Mouse (Mus musculus): ENCODE measurements around the gene Gm3250. TPM values are rescaled to one million over a fixed set of nuclear protein-coding genes. Genes with fewer than 3 reads are reported as not detected.
"Not testable (repeated sequence)": the region's sequence is repeated elsewhere in the genome, so short reads cannot be mapped to it uniquely, and the experiment has no call there.

The Gm3250 gene
- polyA plus RNA-seq, 1 experiment from 2014 or later = not detected

DNA sequence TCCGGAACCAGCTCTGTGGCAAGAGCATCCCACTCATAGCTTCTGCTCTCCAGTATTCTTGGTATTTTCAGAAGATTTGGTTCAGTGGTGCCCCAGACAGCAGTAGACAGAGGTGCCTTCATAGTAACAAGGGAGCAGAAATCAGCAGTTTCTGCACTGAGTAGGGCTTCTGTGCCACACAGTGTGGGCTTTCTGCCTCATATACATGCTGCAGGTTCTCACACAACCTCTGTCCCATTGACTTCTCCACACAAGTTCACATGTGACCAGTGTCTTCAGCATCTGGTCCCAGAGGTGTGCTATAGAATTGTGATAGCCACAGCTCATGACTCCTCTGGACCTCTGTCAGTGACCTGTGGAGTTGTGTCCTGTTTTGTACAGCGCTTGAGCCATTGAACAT lies 6.3 kb upstream of the Gm3250 start:
- Histone ChIP-seq H3K27me3 (replicated peaks) (no peaks in the 10 kb centered on the region), H3K9me3 (replicated peaks) (no peaks in the 10 kb centered on the region), H3K9ac (replicated peaks) (no peak overlapping the region), H3K27ac (replicated peaks) (no peak overlapping the region), H3K4me2 (no peak overlapping the region), H3K4me1 (no peaks in the 10 kb centered on the region), H3K36me3 (no peaks in the 10 kb centered on the region), H3K4me3 (replicated peaks) (no peak overlapping the region)
- WGBS = 71% methylated on average over 2 of the region's 2 CpGs
- no peak for ATAC-seq (ENCODE audit: low FRiP score)

- not testable (repeated sequence) for H3K9me3 ChIP-seq (replicated peaks); ATAC-seq (ENCODE audit: low FRiP score)
- WGBS = 29% methylated on average over 1 of the region's 1 CpGs
Observed at GRCm38 (mm10) chr10:77787876-77788275, 5.5 kb upstream of the Gm3250 start, which contains the start of gene Gm7137. TSS of gene Gm7137 (minus strand) at chr10:77788200.

GRCm38 (mm10) chr10:77783396-77783795 lies 1.1 kb upstream of the Gm3250 start:
- not testable (repeated sequence) for H3K27ac ChIP-seq (replicated peaks); ATAC-seq (ENCODE audit: low FRiP score); H3K36me3 ChIP-seq; H3K4me2 ChIP-seq; H3K4me3 ChIP-seq (replicated peaks); H3K9me3 ChIP-seq (replicated peaks); H3K4me1 ChIP-seq; H3K9ac ChIP-seq (replicated peaks); H3K27me3 ChIP-seq (replicated peaks)
- WGBS = 92% methylated on average over 3 of the region's 3 CpGs

More at GRCm38 (mm10) chr10:77787876-77788275, 5.5 kb upstream of the Gm3250 start, which contains the start of gene Gm7137:
- not testable (repeated sequence) for H3K4me1 ChIP-seq; H3K4me2 ChIP-seq; H3K9ac ChIP-seq (replicated peaks); H3K36me3 ChIP-seq; H3K27ac ChIP-seq (replicated peaks); H3K4me3 ChIP-seq (replicated peaks); H3K27me3 ChIP-seq (replicated peaks)

DNA sequence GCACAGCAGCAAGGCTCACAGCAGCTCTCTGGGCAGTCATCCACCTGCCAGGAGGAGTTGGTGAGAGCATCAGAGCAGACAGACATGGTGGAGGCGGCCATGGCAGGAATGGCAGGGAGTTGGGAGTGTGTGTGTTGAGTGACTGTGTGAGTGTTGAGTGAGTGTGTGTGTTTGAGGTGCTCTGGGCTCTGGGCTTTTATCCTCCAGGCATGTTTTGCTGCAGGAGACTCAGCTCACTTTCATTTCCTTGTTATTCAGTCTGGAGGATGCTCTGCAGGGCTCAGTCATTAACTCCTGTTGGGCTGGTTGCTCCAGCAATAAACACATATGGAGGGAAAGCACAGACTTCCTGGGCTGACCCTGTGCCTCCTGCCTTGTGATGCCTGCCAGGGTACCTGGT lies 5.5 kb downstream of the Gm3250 start, which contains the start of gene Gm7138:
TSS of gene Gm7138 (minus strand) at position 101 of the 400 bp plus-strand sequence.
- H3K27me3 ChIP-seq (replicated peaks); H3K4me3 ChIP-seq (replicated peaks); ATAC-seq (ENCODE audit: low FRiP score); H3K4me2 ChIP-seq; H3K27ac ChIP-seq (replicated peaks); H3K9me3 ChIP-seq (replicated peaks); H3K4me1 ChIP-seq; H3K9ac ChIP-seq (replicated peaks); H3K36me3 ChIP-seq: not testable (repeated sequence)
- 83% methylated on average over 1 of the region's 1 CpGs for WGBS

GRCm38 (mm10) chr10:77772142-77772541 lies 10.2 kb downstream of the Gm3250 start:
- not testable (repeated sequence) for H3K4me1 ChIP-seq; H3K27ac ChIP-seq (replicated peaks); H3K4me3 ChIP-seq (replicated peaks); H3K9ac ChIP-seq (replicated peaks); H3K27me3 ChIP-seq (replicated peaks); ATAC-seq (ENCODE audit: low FRiP score); H3K4me2 ChIP-seq; H3K9me3 ChIP-seq (replicated peaks); H3K36me3 ChIP-seq
- 87% methylated on average over 3 of the region's 3 CpGs for WGBS

DNA sequence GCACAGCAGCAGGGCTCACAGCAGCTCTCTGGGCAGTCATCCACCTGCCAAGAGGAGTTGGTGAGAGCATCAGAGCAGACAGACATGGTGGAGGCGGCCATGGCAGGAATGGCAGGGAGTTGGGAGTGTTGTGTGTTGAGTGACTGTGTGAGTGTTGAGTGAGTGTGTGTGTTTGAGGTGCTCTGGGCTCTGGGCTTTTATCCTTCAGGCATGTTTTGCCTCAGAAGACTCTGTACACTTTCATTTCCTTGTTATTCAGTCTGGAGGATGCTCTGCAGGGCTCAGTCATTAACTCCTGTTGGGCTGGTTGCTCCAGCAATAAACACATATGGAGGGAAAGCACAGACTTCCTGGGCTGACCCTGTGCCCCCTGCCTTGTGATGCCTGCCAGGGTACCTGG lies 11.1 kb downstream of the Gm3250 start, which contains the start of gene Gm3238:
TSS of gene Gm3238 (minus strand) at position 101 of the 400 bp plus-strand sequence.
- WGBS = 57% methylated on average over 1 of the region's 1 CpGs
- H3K36me3 ChIP-seq; H3K4me2 ChIP-seq; H3K9me3 ChIP-seq (replicated peaks); H3K9ac ChIP-seq (replicated peaks); ATAC-seq (ENCODE audit: low FRiP score); H3K27me3 ChIP-seq (replicated peaks); H3K4me1 ChIP-seq; H3K27ac ChIP-seq (replicated peaks); H3K4me3 ChIP-seq (replicated peaks): not testable (repeated sequence)

DNA sequence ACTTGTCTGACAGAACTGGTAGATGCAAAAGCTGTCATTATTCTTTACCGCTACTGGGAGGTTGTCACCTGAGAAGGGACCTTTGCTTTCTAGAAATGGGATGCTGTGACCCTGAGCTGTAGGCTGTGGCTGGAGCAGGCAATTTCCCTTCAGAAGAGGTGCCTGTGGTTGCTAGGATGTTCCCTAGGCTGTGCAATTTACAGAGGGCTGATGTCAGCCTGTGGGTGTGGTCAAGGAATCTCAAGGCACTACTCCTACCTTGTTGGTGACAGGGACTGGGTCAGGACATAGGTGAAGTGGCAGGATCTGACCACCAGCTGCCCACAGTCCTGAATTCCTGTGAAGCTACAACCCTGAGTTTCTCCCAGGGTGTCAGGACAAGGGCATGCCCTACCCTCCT lies 12.6 kb downstream of the Gm3250 start:
- 95% methylated on average over 1 of the region's 1 CpGs for WGBS
- no peaks in the 10 kb centered on the region for H3K4me1 ChIP-seq
- no peak overlapping the region for H3K4me3 ChIP-seq (replicated peaks)
- no peak overlapping the region for H3K9ac ChIP-seq (replicated peaks)
- H3K27ac ChIP-seq (replicated peaks) = no peak overlapping the region
- H3K36me3 ChIP-seq = no peaks in the 10 kb centered on the region
- no peaks in the 10 kb centered on the region for H3K9me3 ChIP-seq (replicated peaks)
- H3K27me3 ChIP-seq (replicated peaks) = no peaks in the 10 kb centered on the region
- ATAC-seq (ENCODE audit: low FRiP score) = no peak
- no peak overlapping the region for H3K4me2 ChIP-seq

DNA sequence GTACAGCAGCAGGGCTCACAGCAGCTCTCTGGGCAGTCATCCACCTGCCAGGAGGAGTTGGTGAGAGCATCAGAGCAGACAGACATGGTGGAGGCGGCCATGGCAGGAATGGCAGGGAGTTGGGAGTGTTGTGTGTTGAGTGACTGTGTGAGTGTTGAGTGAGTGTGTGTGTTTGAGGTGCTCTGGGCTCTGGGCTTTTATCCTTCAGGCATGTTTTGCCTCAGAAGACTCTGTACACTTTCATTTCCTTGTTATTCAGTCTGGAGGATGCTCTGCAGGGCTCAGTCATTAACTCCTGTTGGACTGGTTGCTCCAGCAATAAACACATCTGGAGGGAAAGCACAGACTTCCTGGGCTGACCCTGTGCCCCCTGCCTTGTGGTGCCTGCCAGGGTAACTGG lies 22.8 kb downstream of the Gm3250 start, which contains the start of gene Gm3233:
TSS of gene Gm3233 (minus strand) at position 101 of the 400 bp plus-strand sequence.
- WGBS = 67% methylated on average over 1 of the region's 1 CpGs
- H3K36me3 ChIP-seq = not testable (repeated sequence)

GRCm38 (mm10) chr10:77753448-77753847 lies 28.9 kb downstream of the Gm3250 start:
- Histone ChIP-seq H3K9ac (replicated peaks) (no peak overlapping the region), H3K4me2 (no peak overlapping the region)

More for the DNA sequence above, 22.8 kb downstream of the Gm3250 start, which contains the start of gene Gm3233:
- not testable (repeated sequence) for H3K27me3 ChIP-seq (replicated peaks); H3K4me1 ChIP-seq; H3K9ac ChIP-seq (replicated peaks); H3K9me3 ChIP-seq (replicated peaks); H3K4me2 ChIP-seq; ATAC-seq (ENCODE audit: low FRiP score); H3K4me3 ChIP-seq (replicated peaks); H3K27ac ChIP-seq (replicated peaks)

GRCm38 (mm10) chr10:77752312-77752711 lies 30.0 kb downstream of the Gm3250 start:
- not testable (repeated sequence) for H3K4me2 ChIP-seq; H3K9me3 ChIP-seq (replicated peaks); ATAC-seq (ENCODE audit: low FRiP score); H3K27me3 ChIP-seq (replicated peaks); H3K9ac ChIP-seq (replicated peaks); H3K4me3 ChIP-seq (replicated peaks); H3K4me1 ChIP-seq; H3K36me3 ChIP-seq; H3K27ac ChIP-seq (replicated peaks)
- 68% methylated on average over 3 of the region's 3 CpGs for WGBS

More at GRCm38 (mm10) chr10:77753448-77753847, 28.9 kb downstream of the Gm3250 start:
- no peak overlapping the region for H3K27ac ChIP-seq (replicated peaks)
- H3K4me3 ChIP-seq (replicated peaks) = no peak overlapping the region
- H3K27me3 ChIP-seq (replicated peaks) = no peaks in the 10 kb centered on the region
- ATAC-seq (ENCODE audit: low FRiP score) = no peak
- H3K4me1 ChIP-seq = no peaks in the 10 kb centered on the region
- H3K36me3 ChIP-seq = no peaks in the 10 kb centered on the region
- no peaks in the 10 kb centered on the region for H3K9me3 ChIP-seq (replicated peaks)

- not testable (repeated sequence) for ATAC-seq (ENCODE audit: low FRiP score); H3K9ac ChIP-seq (replicated peaks); H3K4me1 ChIP-seq; H3K36me3 ChIP-seq; H3K4me2 ChIP-seq; H3K4me3 ChIP-seq (replicated peaks); H3K27me3 ChIP-seq (replicated peaks); H3K9me3 ChIP-seq (replicated peaks); H3K27ac ChIP-seq (replicated peaks)
- 38% methylated on average over 1 of the region's 1 CpGs for WGBS
Observed at GRCm38 (mm10) chr10:77751254-77751653, 31.1 kb downstream of the Gm3250 start, which contains the start of gene Gm9736. TSS of gene Gm9736 (minus strand) at chr10:77751354.

GRCm38 (mm10) chr10:77750686-77751085 lies 31.7 kb downstream of the Gm3250 start:
- H3K27ac ChIP-seq (replicated peaks); H3K27me3 ChIP-seq (replicated peaks); H3K4me2 ChIP-seq; H3K4me1 ChIP-seq; H3K36me3 ChIP-seq; H3K4me3 ChIP-seq (replicated peaks); H3K9me3 ChIP-seq (replicated peaks); ATAC-seq (ENCODE audit: low FRiP score); H3K9ac ChIP-seq (replicated peaks): not testable (repeated sequence)
- 82% methylated on average over 1 of the region's 1 CpGs for WGBS
